Mouse (Mus musculus): Measurements from ENCODE around the gene Agap1.

DNA sequence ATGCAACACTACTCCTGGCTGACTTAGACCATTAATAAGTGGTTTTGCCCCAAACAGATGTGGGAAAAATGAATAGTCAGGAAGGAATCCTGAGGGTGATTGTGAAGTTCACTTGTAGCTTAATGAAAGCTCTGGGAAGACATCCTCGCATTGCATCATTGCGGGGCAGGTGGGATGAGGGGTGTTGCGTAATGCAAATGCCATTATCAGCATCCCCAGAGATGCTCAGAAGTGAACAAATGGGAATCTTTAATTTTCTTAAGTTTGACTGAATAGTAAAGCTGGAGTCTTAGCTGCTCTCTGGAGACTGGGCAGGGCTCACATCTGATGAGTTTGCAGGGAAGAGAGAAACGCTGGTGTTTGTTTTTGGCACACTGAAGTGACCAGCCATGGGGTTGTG, 90.5 kb downstream of the Agap1 start:
- TF ChIP-seq CTCF (IDR thresholded peaks at IDR 0.05; ENCODE audit: extremely low read depth, insufficient read depth, low read length): no peak
- TF ChIP-seq POLR2A (IDR thresholded peaks at IDR 0.05; ENCODE audit: extremely low read depth, insufficient read depth, low read length): no peak

Measured in cortical plate, adult 2 months (tissue).